Mouse (Mus musculus) heart, postnatal 0 days (tissue): Measurements from ENCODE around the gene Magi1.

Source experiments
- CTCF ChIP-seq: IDR thresholded peaks from 2 replicates; pipeline ENCODE4 v1.5.1; 2016; ENCODE audit warnings: antibody characterized with exemption, control low read depth, low read depth
- EP300 ChIP-seq: IDR thresholded peaks from 2 replicates; pipeline ENCODE4 v1.6.1; 2016; ENCODE audit warnings: antibody characterized with exemption, low read depth

GRCm38 (mm10) chr6:93717826-93718375 is 565.8 kb downstream of the Magi1 start:
- TF ChIP-seq CTCF: no peak
- no peak for TF ChIP-seq EP300
